Mouse (Mus musculus): Measurements from ENCODE around the gene Rbm28.

DNA sequence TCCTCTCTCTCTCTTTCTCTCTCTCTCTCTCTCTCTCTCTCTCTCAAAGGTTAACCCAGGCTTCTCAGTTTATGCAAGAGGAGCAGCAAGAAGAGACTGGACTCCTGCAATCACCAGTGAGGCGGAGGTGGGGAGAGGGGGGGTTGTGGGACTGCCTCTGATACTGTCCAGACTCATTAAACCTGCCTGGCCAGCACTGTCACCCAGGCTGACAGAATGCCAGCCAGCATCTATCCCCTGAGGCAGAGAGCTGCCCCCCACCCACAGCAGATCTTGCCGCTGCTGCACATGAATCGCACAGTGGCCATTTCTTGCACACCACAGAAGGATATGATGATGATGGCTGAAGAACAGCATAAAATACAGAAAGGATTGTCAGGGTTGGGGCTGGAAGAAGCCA lies 10.3 kb upstream of the Rbm28 start:
- TF ChIP-seq POLR2A (IDR thresholded peaks at IDR 0.05; ENCODE audit: extremely low read depth, insufficient read depth, low read length) (no peak), CTCF (IDR thresholded peaks at IDR 0.05; ENCODE audit: low read depth, low read length) (no peak)
